Mouse (Mus musculus) liver, adult 2 months (tissue): ENCODE data around the gene Prkd3. TPM values are rescaled to one million over a fixed set of nuclear protein-coding genes. Genes with fewer than 3 reads are reported as not detected.

ENCODE experiments used
- DNase-seq: peaks from one replicate; pipeline ENCODE4 v3.0.0-alpha.2; 2011; ENCODE audit warnings: low read depth, low spot score; ENCODE audit errors: extremely low read depth
- H3K27ac ChIP-seq: fragments of 200-500 bp; replicated peaks from 2 replicates; pipeline ENCODE4 v1.5.1; 2012; ENCODE audit warnings: low read depth, mild to moderate bottlenecking, control low read depth, inconsistent platforms, low read length; ENCODE audit not compliant: insufficient read depth
- H3K27me3 ChIP-seq: fragments of 200-500 bp; 2 replicates; pipeline ENCODE4 v1.6.1; 2012; ENCODE audit warnings: mild to moderate bottlenecking, moderate library complexity, low read length, inconsistent platforms; ENCODE audit not compliant: control insufficient read depth, insufficient read depth
- H3K36me3 ChIP-seq: fragments of 200-500 bp; 2 replicates; pipeline ENCODE4 v1.6.1; 2012; ENCODE audit warnings: low read length, inconsistent platforms; ENCODE audit not compliant: control insufficient read depth, insufficient read depth
- H3K4me1 ChIP-seq: fragments of 200-500 bp; 2 replicates; pipeline ENCODE4 v1.6.1; 2011; ENCODE audit warnings: low read length; ENCODE audit not compliant: control insufficient read depth, insufficient read depth
- H3K4me3 ChIP-seq: fragments of 200-500 bp; 2 replicates; pipeline ENCODE4 v1.5.1; 2011; ENCODE audit warnings: low read depth, mild to moderate bottlenecking, control low read depth, low read length, moderate library complexity; ENCODE audit not compliant: insufficient read depth
- H3K79me2 ChIP-seq: fragments of 200-500 bp; 2 replicates; pipeline ENCODE4 v1.6.1; 2012; ENCODE audit warnings: inconsistent platforms, mild to moderate bottlenecking, low read length, moderate library complexity; ENCODE audit not compliant: control insufficient read depth, insufficient read depth
- H3K9ac ChIP-seq: fragments of 200-500 bp; 2 replicates; pipeline ENCODE4 v1.6.1; 2012; ENCODE audit warnings: low read depth, mild to moderate bottlenecking, control low read depth, inconsistent platforms, low read length
- CTCF ChIP-seq: fragments of 200-500 bp; IDR thresholded peaks from 2 replicates; pipeline ENCODE4 v1.5.1; 2011; ENCODE audit warnings: low read depth, low read length, control low read depth
- POLR2A ChIP-seq: fragments of 200-500 bp; IDR thresholded peaks from 2 replicates; pipeline ENCODE4 v1.6.1; 2011; ENCODE audit warnings: low read length, control low read depth; ENCODE audit not compliant: insufficient read depth; ENCODE audit errors: extremely low read depth
- WGBS: fragments of 180-500 bp; shearing (Covaris S2); methylation state at CpG from one replicate; pipeline ENCODE4 v1.1.7; 2018; 5-methylcytosine and 5-hydroxymethylcytosine counted together
- polyA plus RNA-seq: library from polyadenylated mRNA; depleted of rRNA; stranded (reverse); fragments of >200 nt; gene quantifications from 2 replicates; pipeline ENCODE4 v1.2.3, GENCODE M21; 2012
- total RNA-seq: library from RNA; depleted of rRNA; stranded (reverse); fragments of >200 nt; gene quantifications from 2 replicates; pipeline ENCODE4 v1.2.3, GENCODE M21; 2014

Prkd3 gene
- total and polyA plus RNA-seq, 2 experiments, result 79.6 to 191 TPM

- H3K9ac ChIP-seq, result no peak overlapping the region; the same call in 1 of the 2 replicates
- H3K36me3 ChIP-seq, result peaks cover 33% of the 10 kb centered on the region
- peaks cover 9% of the 10 kb centered on the region; the same call in 1 of the 2 replicates for H3K79me2 ChIP-seq
- 84% methylated on average over 2 of the region's 2 CpGs for WGBS
- H3K4me1 ChIP-seq, result peaks cover 2% of the 10 kb centered on the region
- H3K27ac ChIP-seq, result no peak overlapping the region
- peak overlapping the region; percentile 85; the same call in 1 of the 2 replicates for H3K4me3 ChIP-seq
- no peak for TF ChIP-seq POLR2A
- no peak for DNase-seq
- H3K27me3 ChIP-seq, result no peaks in the 10 kb centered on the region
Observed at GRCm38 (mm10) chr17:78935857-78936256, 84.8 kb downstream of the Prkd3 start.

- no peak overlapping the region for H3K27ac ChIP-seq
- H3K9ac ChIP-seq, result no peak overlapping the region
Observed at GRCm38 (mm10) chr17:78917696-78918095, 102.9 kb downstream of the Prkd3 start.

GRCm38 (mm10) chr17:78916899-78917298 is 103.7 kb downstream of the Prkd3 start:
- DNase-seq, result no peak
- H3K79me2 ChIP-seq, result no peaks in the 10 kb centered on the region
- TF ChIP-seq CTCF (no peak), POLR2A (no peak)

More at GRCm38 (mm10) chr17:78917696-78918095, 102.9 kb downstream of the Prkd3 start:
- no peaks in the 10 kb centered on the region for H3K79me2 ChIP-seq
- TF ChIP-seq CTCF (no peak), POLR2A (no peak)
- WGBS, result 59% methylated on average over 6 of the region's 6 CpGs
- H3K4me1 ChIP-seq, result peaks cover 6% of the 10 kb centered on the region
- peaks cover 33% of the 10 kb centered on the region for H3K36me3 ChIP-seq
- peak; percentile 36 for DNase-seq
- no peak overlapping the region for H3K4me3 ChIP-seq
- no peaks in the 10 kb centered on the region for H3K27me3 ChIP-seq

GRCm38 (mm10) chr17:78916369-78916813 is 104.2 kb downstream of the Prkd3 start, which contains the start of gene Cebpzos:
Gene Cebpzos (plus strand): TSS chr17:78916500.
- Histone ChIP-seq H3K9ac (peak within 1 kb of the TSS; percentile 88), H3K4me1 (peaks cover 6% of the 10 kb centered on the region), H3K27ac (peak within 1 kb of the TSS; percentile 11), H3K79me2 (no peaks in the 10 kb centered on the region), H3K36me3 (peaks cover 21% of the 10 kb centered on the region), H3K27me3 (no peaks in the 10 kb centered on the region), H3K4me3 (peak within 1 kb of the TSS; percentile 95)
- under 1% methylated on average over 37 of the region's 37 CpGs for WGBS
- DNase-seq, result peak; percentile 88
- no peak for TF ChIP-seq CTCF
- TF ChIP-seq POLR2A, result peak; percentile 64

More at GRCm38 (mm10) chr17:78916899-78917298, 103.7 kb downstream of the Prkd3 start:
- peaks cover 6% of the 10 kb centered on the region for H3K4me1 ChIP-seq
- H3K9ac ChIP-seq, result peak overlapping the region; percentile 88
- WGBS, result under 1% methylated on average over 11 of the region's 11 CpGs
- no peaks in the 10 kb centered on the region for H3K27me3 ChIP-seq
- peak overlapping the region; percentile 95 for H3K4me3 ChIP-seq
- H3K27ac ChIP-seq, result peak overlapping the region; percentile 11
- H3K36me3 ChIP-seq, result peaks cover 26% of the 10 kb centered on the region

- H3K27ac ChIP-seq, result 0 out of 2 replicates have a peak overlapping the region, but pooled peaks have one; percentile 10
- no peaks in the 10 kb centered on the region for H3K79me2 ChIP-seq
- H3K27me3 ChIP-seq, result no peaks in the 10 kb centered on the region
- H3K4me1 ChIP-seq, result peaks cover 6% of the 10 kb centered on the region
- peak overlapping the region; percentile 95 for H3K4me3 ChIP-seq
- peaks cover 16% of the 10 kb centered on the region for H3K36me3 ChIP-seq
- peak overlapping the region; percentile 88 for H3K9ac ChIP-seq
- TF ChIP-seq CTCF, result no peak
- no peak for TF ChIP-seq POLR2A
- WGBS, result 27% methylated on average over 6 of the region's 6 CpGs
- DNase-seq, result peak; percentile 26
Observed at GRCm38 (mm10) chr17:78915772-78916171, 104.8 kb downstream of the Prkd3 start.

- no peaks in the 10 kb centered on the region for H3K79me2 ChIP-seq
- TF ChIP-seq CTCF, result no peak
- TF ChIP-seq POLR2A, result no peak
- H3K27me3 ChIP-seq, result no peaks in the 10 kb centered on the region; the same call in 1 of the 2 replicates
- 81% methylated on average over 3 of the region's 3 CpGs for WGBS
- H3K36me3 ChIP-seq, result peaks cover 4% of the 10 kb centered on the region
- H3K9ac ChIP-seq, result no peak overlapping the region
- DNase-seq, result no peak
- H3K27ac ChIP-seq, result no peak overlapping the region
- H3K4me3 ChIP-seq, result no peak overlapping the region
- peaks cover 6% of the 10 kb centered on the region for H3K4me1 ChIP-seq
Observed at GRCm38 (mm10) chr17:78913921-78914320, 106.7 kb downstream of the Prkd3 start.
